Mouse (Mus musculus) G1E (cell line): ENCODE data around the gene Acat3. TPM values are rescaled to one million over a fixed set of nuclear protein-coding genes. Genes with fewer than 3 reads are reported as not detected.

Experiments
- ATAC-seq: 2 replicates; pipeline ENCODE4 v1.8.0; 2016; ENCODE audit warnings: mild to moderate bottlenecking; ENCODE audit not compliant: insufficient number of reproducible peaks, poor library complexity, low FRiP score, severe bottlenecking; ENCODE audit errors: extremely low read depth
- DNase-seq: peaks from one replicate; pipeline ENCODE4 v3.0.0; 2012; ENCODE audit warnings: low spot score
- H3K27me3 ChIP-seq: 2 replicates; pipeline ENCODE4 v1.6.1; 2012; ENCODE audit warnings: mild to moderate bottlenecking, low read length, inconsistent platforms; ENCODE audit not compliant: insufficient read depth
- H3K36me3 ChIP-seq: replicated peaks from 2 replicates; pipeline ENCODE3; 2012; ENCODE audit warnings: mild to moderate bottlenecking, inconsistent platforms
- H3K4me1 ChIP-seq: 2 replicates; pipeline ENCODE4 v1.6.1; 2012; ENCODE audit warnings: low read depth, low read length, inconsistent platforms, mixed read lengths; ENCODE audit not compliant: insufficient read depth
- H3K4me3 ChIP-seq: 2 replicates; pipeline ENCODE4 v1.5.1; 2012; ENCODE audit warnings: low read depth, mild to moderate bottlenecking, inconsistent platforms, low read length, moderate library complexity, mixed read lengths
- H3K9me3 ChIP-seq: replicated peaks from 2 replicates; pipeline ENCODE4 v1.6.1; 2012; ENCODE audit warnings: inconsistent platforms
- CTCF ChIP-seq: IDR thresholded peaks from 2 replicates; pipeline ENCODE4 v1.5.1; 2012; ENCODE audit warnings: low read depth, low read length, inconsistent platforms, mixed read lengths
- GATA1 ChIP-seq: IDR thresholded peaks from 2 replicates; pipeline ENCODE4 v1.6.1; 2012; ENCODE audit warnings: borderline replicate concordance, low read length, inconsistent platforms, mixed read lengths
- GATA2 ChIP-seq: IDR thresholded peaks from 2 replicates; pipeline ENCODE4 v1.6.1; 2012; ENCODE audit warnings: low read depth, low read length, inconsistent platforms, borderline replicate concordance
- POLR2AphosphoS5 ChIP-seq: IDR thresholded peaks from 2 replicates; pipeline ENCODE4 v1.6.1; 2012; ENCODE audit warnings: low read depth, low read length, inconsistent platforms; ENCODE audit not compliant: insufficient replicate concordance
- TAL1 ChIP-seq: conservative IDR thresholded peaks from 2 replicates; pipeline ENCODE4 v1.6.1; 2012; ENCODE audit warnings: low read depth, low read length, inconsistent platforms, mixed read lengths
- polyA plus RNA-seq: library from polyadenylated mRNA; stranded (reverse); fragments of >175 nt; gene quantifications from 2 replicates; pipeline ENCODE4 v1.2.3, GENCODE M21; 2012
- total RNA-seq, 2 experiments: library from RNA; stranded (forward) in 1 of 2; stranded (reverse) in 1 of 2; fragments of 200-1000 nt in 1 of 2; fragments of >200 nt in 1 of 2; fragmentation: Nextera tagmentation in 1 of 2; gene quantifications; 2 replicates each; pipeline ENCODE4 v1.2.3; 2014 to 2017

Acat3 gene
- total and polyA plus RNA-seq, 3 experiments, result 0.10 to 0.66 TPM; not detected in 1

DNA sequence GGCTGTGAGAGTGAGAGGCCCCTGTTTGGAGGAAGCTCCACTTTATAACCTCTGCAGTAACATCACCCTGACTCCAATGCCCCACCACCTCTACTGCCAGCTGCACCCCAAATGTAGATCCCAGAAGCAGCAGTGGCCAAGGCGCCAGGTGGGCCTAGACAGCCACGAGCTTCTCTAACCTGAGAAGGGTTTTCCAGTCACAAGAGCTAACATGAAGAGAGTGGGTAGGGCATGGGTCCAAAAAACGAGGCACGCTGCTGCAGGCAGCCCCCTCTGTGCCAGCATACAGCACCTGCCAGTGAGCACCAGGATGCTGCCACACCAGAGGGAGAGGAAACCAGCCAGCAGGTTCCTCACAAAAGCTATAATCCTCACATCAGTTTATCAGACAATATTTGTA is 49.3 kb downstream of the Acat3 start:
- H3K9me3 ChIP-seq, result no peaks in the 10 kb centered on the region
- DNase-seq (no peak), ATAC-seq (no peak)
- H3K27me3 ChIP-seq, result 0 out of 2 replicates have a peak, but pooled peaks cover 2% of the 10 kb centered on the region
- no peak for TF ChIP-seq GATA2
- no peak for TF ChIP-seq POLR2AphosphoS5
- no peak for TF ChIP-seq CTCF
- no peak for TF ChIP-seq GATA1
- TF ChIP-seq TAL1, result no peak
- peaks cover 78% of the 10 kb centered on the region for H3K36me3 ChIP-seq
- no peaks in the 10 kb centered on the region for H3K4me1 ChIP-seq
- no peak overlapping the region for H3K4me3 ChIP-seq

DNA sequence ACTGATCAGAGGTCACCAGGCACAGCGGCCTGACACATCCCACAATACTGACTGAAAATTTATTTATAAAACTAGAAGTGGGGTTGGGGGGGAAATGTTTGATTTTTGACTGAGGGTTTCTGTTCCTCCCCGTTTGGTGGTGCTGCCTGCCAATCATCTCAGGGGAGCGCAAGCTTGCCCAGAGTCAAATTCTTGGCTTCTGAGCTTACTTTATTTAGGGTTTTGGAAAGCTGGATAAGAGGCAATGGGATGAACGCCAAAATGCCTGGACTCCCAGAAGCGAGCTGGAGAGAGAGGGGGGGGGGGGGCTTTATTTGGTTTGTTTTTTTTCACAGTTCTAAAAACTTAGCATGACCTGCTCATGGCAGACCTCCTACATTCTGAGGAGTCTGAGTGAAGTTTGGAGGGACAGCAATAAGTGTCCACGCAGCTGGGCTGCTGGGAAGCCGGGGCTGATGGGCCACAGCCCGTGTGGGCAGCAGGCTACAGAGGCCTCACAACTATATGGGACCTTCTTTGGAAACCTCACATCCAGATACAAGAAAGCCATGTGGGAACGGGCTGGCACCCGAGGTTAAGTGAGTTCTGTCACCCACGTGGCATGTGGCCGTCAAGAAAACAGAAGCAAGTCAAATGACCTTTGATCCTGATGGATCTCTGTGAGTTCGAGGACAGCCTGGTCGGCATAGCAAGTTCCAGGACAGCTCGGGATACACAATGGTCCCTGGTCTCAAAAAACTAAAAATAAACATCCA is 53.2 kb downstream of the Acat3 start:
- no peak for ATAC-seq

DNA sequence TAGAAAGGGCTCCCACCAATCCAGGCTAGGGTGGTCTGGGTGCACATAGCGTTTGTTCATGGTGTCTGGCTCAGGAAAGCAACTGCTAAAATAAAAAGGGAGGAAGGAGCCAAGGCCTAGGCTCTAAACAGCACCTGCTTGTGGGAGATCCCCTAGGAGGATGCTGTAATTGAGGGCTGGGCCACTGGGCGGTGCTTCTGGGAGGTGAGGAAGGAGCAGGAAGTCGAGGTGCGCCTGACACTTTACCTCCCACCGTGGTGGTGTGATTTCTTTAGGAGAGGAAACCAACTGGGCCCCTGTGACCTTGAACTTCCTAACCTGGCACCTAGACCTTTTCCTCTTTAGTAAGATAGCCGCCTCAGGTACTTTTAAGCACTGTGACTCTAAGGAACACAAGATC is 53.8 kb downstream of the Acat3 start:
- Histone ChIP-seq H3K27me3 (peaks cover 22% of the 10 kb centered on the region), H3K36me3 (peaks cover 40% of the 10 kb centered on the region), H3K9me3 (no peaks in the 10 kb centered on the region), H3K4me1 (no peaks in the 10 kb centered on the region), H3K4me3 (no peak overlapping the region)
- ATAC-seq (no peak), DNase-seq (no peak)
- TF ChIP-seq CTCF, result no peak
- TF ChIP-seq TAL1, result no peak
- no peak for TF ChIP-seq GATA1

More for the DNA sequence above, 53.2 kb downstream of the Acat3 start:
- Histone ChIP-seq H3K27me3 (peaks cover 22% of the 10 kb centered on the region), H3K36me3 (peaks cover 46% of the 10 kb centered on the region), H3K9me3 (no peaks in the 10 kb centered on the region), H3K4me1 (no peaks in the 10 kb centered on the region), H3K4me3 (no peak overlapping the region)
- no peak for TF ChIP-seq CTCF
- no peak for TF ChIP-seq TAL1
- TF ChIP-seq GATA1, result no peak
- no peak for TF ChIP-seq POLR2AphosphoS5
- TF ChIP-seq GATA2, result no peak
- no peak for DNase-seq

DNA sequence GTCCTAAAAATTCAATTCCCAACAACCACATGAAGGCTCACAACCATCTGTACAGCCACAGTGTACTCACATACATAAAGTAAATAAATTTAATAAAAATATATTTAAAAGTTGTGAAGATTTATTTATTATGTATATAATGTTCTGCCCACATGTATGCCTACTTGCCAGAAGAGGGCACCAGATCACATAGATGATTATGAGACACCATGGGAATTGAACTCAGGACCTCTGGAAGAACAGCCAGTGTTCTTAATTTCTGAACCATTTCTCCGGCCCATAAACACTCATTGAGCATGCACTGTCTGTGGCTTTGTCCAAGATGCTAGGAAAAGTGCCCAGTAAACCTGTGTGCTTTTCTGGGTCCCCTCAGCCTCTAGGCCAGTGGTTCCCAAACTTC is 59.2 kb downstream of the Acat3 start:
- DNase-seq, result no peak
- H3K4me3 ChIP-seq, result no peak overlapping the region
- peaks cover 6% of the 10 kb centered on the region for H3K4me1 ChIP-seq
- H3K36me3 ChIP-seq, result no peaks in the 10 kb centered on the region
- no peak for ATAC-seq
- peaks cover 38% of the 10 kb centered on the region for H3K27me3 ChIP-seq
- H3K9me3 ChIP-seq, result no peaks in the 10 kb centered on the region
- TF ChIP-seq CTCF, result no peak
- TF ChIP-seq GATA1, result no peak
- no peak for TF ChIP-seq POLR2AphosphoS5
- TF ChIP-seq TAL1, result no peak
- no peak for TF ChIP-seq GATA2

DNA sequence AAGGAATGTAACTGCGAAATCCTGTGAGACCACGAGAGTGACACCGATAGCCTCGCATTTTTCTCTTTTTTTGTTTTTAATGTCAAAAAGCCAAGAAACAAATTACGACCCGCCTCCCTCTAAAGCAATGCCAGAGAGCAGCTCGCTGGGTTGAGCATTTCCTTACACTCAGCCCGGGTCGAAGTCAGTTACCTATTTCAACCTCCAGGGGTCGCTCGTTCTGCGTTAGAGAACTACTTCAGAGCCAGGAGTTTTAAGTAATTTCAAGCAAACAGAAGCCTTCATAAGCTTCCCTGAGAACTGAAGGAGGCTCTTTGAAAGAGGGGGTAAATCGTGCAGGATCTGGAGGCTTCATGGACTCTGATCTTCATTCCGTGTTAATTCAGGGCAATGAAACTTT is 60.2 kb downstream of the Acat3 start:
- ATAC-seq, result 0 out of 2 replicates have a peak, but pooled peaks have one; percentile 34
- no peak overlapping the region for H3K4me3 ChIP-seq
- H3K27me3 ChIP-seq, result peaks cover 45% of the 10 kb centered on the region
- no peaks in the 10 kb centered on the region for H3K9me3 ChIP-seq
- TF ChIP-seq GATA2 (no peak), GATA1 (no peak), CTCF (peak; percentile 78), TAL1 (no peak)
- peaks cover 6% of the 10 kb centered on the region for H3K4me1 ChIP-seq
- peak; percentile 52 for DNase-seq
- H3K36me3 ChIP-seq, result no peaks in the 10 kb centered on the region

DNA sequence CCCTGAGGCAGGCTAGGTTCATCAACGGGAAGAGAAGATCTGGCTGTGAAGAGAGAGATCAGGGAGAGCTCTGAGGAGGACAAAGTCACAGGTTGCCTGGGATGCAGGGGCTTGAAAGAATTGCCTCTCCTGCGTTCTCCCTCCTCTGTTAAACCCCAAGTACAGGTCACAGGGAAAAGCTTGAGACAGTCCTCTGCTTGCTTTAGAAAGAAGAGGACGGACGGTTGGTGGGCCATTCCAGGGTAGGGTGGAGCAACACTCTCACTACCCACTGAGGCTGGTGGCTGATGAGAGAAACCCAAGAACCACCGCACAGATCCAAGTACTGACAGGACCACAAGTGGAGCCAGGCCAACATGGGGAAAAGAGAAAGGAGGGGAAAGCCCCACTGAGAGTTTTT is 64.7 kb downstream of the Acat3 start, which contains the start of gene Mrgprh:
TSS of gene Mrgprh (plus strand) at position 301 of the 400 bp plus-strand sequence.
- TF ChIP-seq TAL1 (no peak), CTCF (no peak), GATA2 (no peak), POLR2AphosphoS5 (no peak), GATA1 (no peak)
- no peak for ATAC-seq
- DNase-seq, result no peak
- peaks cover 48% of the 10 kb centered on the region for H3K27me3 ChIP-seq
- H3K4me3 ChIP-seq, result no peak within 1 kb of the TSS
- no peaks in the 10 kb centered on the region for H3K36me3 ChIP-seq
- H3K9me3 ChIP-seq, result no peaks in the 10 kb centered on the region
- peaks cover 6% of the 10 kb centered on the region for H3K4me1 ChIP-seq

Other genes with a start within 250 kb of the Acat3 start
- 69.9 and 74.3 TPM in 2 replicates for gene Igf2r, start 170.9 kb downstream of the Acat3 start, total RNA-seq (2014; fragmentation: Nextera tagmentation)
- 73.1 and 75.5 TPM in 2 replicates for gene Igf2r, start 170.9 kb downstream of the Acat3 start, total RNA-seq (2017)
- 15.8 and 20.3 TPM in 2 replicates for gene Igf2r, start 170.9 kb downstream of the Acat3 start, polyA plus RNA-seq
- gene Mas1, start 72.5 kb downstream of the Acat3 start, total RNA-seq (2014; fragmentation: Nextera tagmentation), result not detected in 2 replicates
- 0.17 TPM in 1 of 2 replicates, not detected in the other for gene Mas1, start 72.5 kb downstream of the Acat3 start, total RNA-seq (2017)
- not detected in 2 replicates for gene Mas1, start 72.5 kb downstream of the Acat3 start, polyA plus RNA-seq
- gene Mrgprh, start 64.6 kb downstream of the Acat3 start, total RNA-seq (2014; fragmentation: Nextera tagmentation), result not detected in 2 replicates
- gene Mrgprh, start 64.6 kb downstream of the Acat3 start, total RNA-seq (2017), result 0.06 and 0.11 TPM in 2 replicates
- gene Mrgprh, start 64.6 kb downstream of the Acat3 start, polyA plus RNA-seq, result not detected in 2 replicates
- gene Pnldc1, start 30.4 kb downstream of the Acat3 start, total RNA-seq (2014; fragmentation: Nextera tagmentation), result 3.8 TPM in 1 of 2 replicates, not detected in the other
- gene Pnldc1, start 30.4 kb downstream of the Acat3 start, total RNA-seq (2017), result 0.52 and 1.5 TPM in 2 replicates
- 0.04 TPM in 1 of 2 replicates, not detected in the other for gene Pnldc1, start 30.4 kb downstream of the Acat3 start, polyA plus RNA-seq
- gene Tcp1, start 24.9 kb downstream of the Acat3 start, total RNA-seq (2014; fragmentation: Nextera tagmentation), result 429 and 451 TPM in 2 replicates
- gene Tcp1, start 24.9 kb downstream of the Acat3 start, total RNA-seq (2017), result 889 and 1,033 TPM in 2 replicates
- gene Tcp1, start 24.9 kb downstream of the Acat3 start, polyA plus RNA-seq, result 25.9 and 56.3 TPM in 2 replicates
- gene Mrpl18, start 24.3 kb downstream of the Acat3 start, total RNA-seq (2014; fragmentation: Nextera tagmentation), result 114 and 118 TPM in 2 replicates
- gene Mrpl18, start 24.3 kb downstream of the Acat3 start, total RNA-seq (2017), result 227 and 231 TPM in 2 replicates
- gene Mrpl18, start 24.3 kb downstream of the Acat3 start, polyA plus RNA-seq, result 52.4 and 103 TPM in 2 replicates
- gene Acat2, start 20.1 kb upstream of the Acat3 start, total RNA-seq (2014; fragmentation: Nextera tagmentation), result 27.5 and 36.6 TPM in 2 replicates
- gene Acat2, start 20.1 kb upstream of the Acat3 start, total RNA-seq (2017), result 91.9 and 98.6 TPM in 2 replicates
- gene Acat2, start 20.1 kb upstream of the Acat3 start, polyA plus RNA-seq, result 10.3 and 14.4 TPM in 2 replicates
- gene Wtap, start 53.6 kb upstream of the Acat3 start, total RNA-seq (2014; fragmentation: Nextera tagmentation), result 103 and 107 TPM in 2 replicates
- gene Wtap, start 53.6 kb upstream of the Acat3 start, total RNA-seq (2017), result 150 and 173 TPM in 2 replicates
- gene Wtap, start 53.6 kb upstream of the Acat3 start, polyA plus RNA-seq, result 37.5 and 44.0 TPM in 2 replicates
- 107 and 144 TPM in 2 replicates for gene Sod2, start 66.2 kb upstream of the Acat3 start, total RNA-seq (2014; fragmentation: Nextera tagmentation)
- gene Sod2, start 66.2 kb upstream of the Acat3 start, total RNA-seq (2017), result 102 and 111 TPM in 2 replicates
- gene Sod2, start 66.2 kb upstream of the Acat3 start, polyA plus RNA-seq, result 407 and 592 TPM in 2 replicates
- not detected in 2 replicates for gene Gpr31b, start 111.7 kb upstream of the Acat3 start, total RNA-seq (2014; fragmentation: Nextera tagmentation)
- 0.17 and 0.27 TPM in 2 replicates for gene Gpr31b, start 111.7 kb upstream of the Acat3 start, total RNA-seq (2017)
- gene Gpr31b, start 111.7 kb upstream of the Acat3 start, polyA plus RNA-seq, result not detected in 2 replicates
- not detected in 2 replicates for gene Tcp10b, start 120.5 kb upstream of the Acat3 start, total RNA-seq (2014; fragmentation: Nextera tagmentation)
- gene Tcp10b, start 120.5 kb upstream of the Acat3 start, total RNA-seq (2017), result 0.06 TPM in 1 of 2 replicates, not detected in the other
- not detected in 2 replicates for gene Tcp10b, start 120.5 kb upstream of the Acat3 start, polyA plus RNA-seq
- not detected in 2 replicates for gene Unc93a, start 191.2 kb upstream of the Acat3 start, total RNA-seq (2014; fragmentation: Nextera tagmentation)
- gene Unc93a, start 191.2 kb upstream of the Acat3 start, total RNA-seq (2017), result 0.16 TPM in 1 of 2 replicates, not detected in the other
- gene Unc93a, start 191.2 kb upstream of the Acat3 start, polyA plus RNA-seq, result not detected in 2 replicates